Mouse (Mus musculus) liver, embryonic 11.5 days (tissue): Measurements from ENCODE around the gene Camsap1. TPM values are rescaled to one million over a fixed set of nuclear protein-coding genes. Genes with fewer than 3 reads are reported as not detected.

ENCODE experiments used
- ATAC-seq: fragments of 200-750 bp; cut with Nextera tagmentation; replicated peaks from 2 replicates; pipeline ENCODE4 v1.8.0; 2017; ENCODE audit warnings: moderate number of reproducible peaks, mild to moderate bottlenecking, moderate TSS enrichment, moderate library complexity; ENCODE audit not compliant: low FRiP score
- DNase-seq: peaks from one replicate; pipeline ENCODE4 v3.0.0-alpha.2; 2017; ENCODE audit warnings: low spot score
- H3K27ac ChIP-seq: fragments of 300-500 bp; sonication (generic); 2 replicates; pipeline ENCODE4 v1.5.1; 2014; ENCODE audit warnings: mild to moderate bottlenecking, low read depth, low read length, control low read depth
- H3K27me3 ChIP-seq: fragments of 300-500 bp; sonication (generic); replicated peaks from 2 replicates; pipeline ENCODE4 v1.6.1; 2014; ENCODE audit warnings: low read length, mixed read lengths; ENCODE audit not compliant: control insufficient read depth, insufficient read depth
- H3K36me3 ChIP-seq: fragments of 300-500 bp; sonication (generic); 2 replicates; pipeline ENCODE4 v1.6.1; 2014; ENCODE audit warnings: mild to moderate bottlenecking, low read length, moderate library complexity, mixed read lengths; ENCODE audit not compliant: control insufficient read depth, insufficient read depth
- H3K4me1 ChIP-seq: fragments of 300-500 bp; sonication (generic); replicated peaks from 2 replicates; pipeline ENCODE4 v1.6.1; 2014; ENCODE audit warnings: low read length, mixed read lengths; ENCODE audit not compliant: control insufficient read depth, insufficient read depth
- H3K4me2 ChIP-seq: fragments of 300-500 bp; sonication (generic); 2 replicates; pipeline ENCODE4 v1.6.1; 2014; ENCODE audit warnings: mild to moderate bottlenecking, control low read depth, moderate library complexity
- H3K4me3 ChIP-seq: fragments of 300-500 bp; sonication (generic); 2 replicates; pipeline ENCODE4 v1.5.1; 2014; ENCODE audit warnings: low read depth, low read length, control low read depth
- H3K9ac ChIP-seq: fragments of 300-500 bp; sonication (generic); 2 replicates; pipeline ENCODE4 v1.6.1; 2014; ENCODE audit warnings: low read depth, low read length, control low read depth
- H3K9me3 ChIP-seq: fragments of 300-500 bp; sonication (generic); 2 replicates; pipeline ENCODE4 v1.6.1; 2016; ENCODE audit warnings: low read length, inconsistent platforms, mixed read lengths; ENCODE audit not compliant: control insufficient read depth
- WGBS: fragments of 180-500 bp; shearing (Covaris S2); extraction: QIAGEN DNeasy Blood & Tissue Kit; methylation state at CpG from one replicate; pipeline ENCODE4 v1.1.7; 2014; 5-methylcytosine and 5-hydroxymethylcytosine counted together
- polyA plus RNA-seq: library from polyadenylated mRNA; unstranded; fragments of >200 nt; fragmentation: Nextera tagmentation; extraction: Ambion mirVana; gene quantifications from 2 replicates; pipeline ENCODE4 v1.2.1, GENCODE M21; 2014

Camsap1 gene
- polyA plus RNA-seq, 1 experiment from 2014 or later = 14.5 TPM

GRCm38 (mm10) chr2:25989651-25990050, 6.6 kb upstream of the Camsap1 start:
- no peaks in the 10 kb centered on the region for H3K9me3 ChIP-seq
- H3K27ac ChIP-seq = no peak overlapping the region
- DNase-seq (no peak), ATAC-seq (no peak)
- no peaks in the 10 kb centered on the region for H3K36me3 ChIP-seq
- H3K4me1 ChIP-seq = peaks cover 4% of the 10 kb centered on the region; the same call in 1 of the 2 replicates
- H3K9ac ChIP-seq = no peak overlapping the region
- no peak overlapping the region for H3K4me2 ChIP-seq
- WGBS = 78% methylated on average over 1 of the region's 1 CpGs
- H3K27me3 ChIP-seq = no peaks in the 10 kb centered on the region
- H3K4me3 ChIP-seq = no peak overlapping the region

- ATAC-seq = no peak
- peaks cover 9% of the 10 kb centered on the region for H3K4me1 ChIP-seq
- no peak overlapping the region for H3K4me3 ChIP-seq
- no peak overlapping the region for H3K4me2 ChIP-seq
- H3K36me3 ChIP-seq = no peaks in the 10 kb centered on the region
- no peak for DNase-seq
- no peaks in the 10 kb centered on the region for H3K27me3 ChIP-seq
- WGBS = 87% methylated on average over 6 of the region's 6 CpGs
- no peak overlapping the region for H3K9ac ChIP-seq
- H3K9me3 ChIP-seq = no peaks in the 10 kb centered on the region
- H3K27ac ChIP-seq = no peak overlapping the region
Measured at GRCm38 (mm10) chr2:25987817-25988216, 4.7 kb upstream of the Camsap1 start.

DNA sequence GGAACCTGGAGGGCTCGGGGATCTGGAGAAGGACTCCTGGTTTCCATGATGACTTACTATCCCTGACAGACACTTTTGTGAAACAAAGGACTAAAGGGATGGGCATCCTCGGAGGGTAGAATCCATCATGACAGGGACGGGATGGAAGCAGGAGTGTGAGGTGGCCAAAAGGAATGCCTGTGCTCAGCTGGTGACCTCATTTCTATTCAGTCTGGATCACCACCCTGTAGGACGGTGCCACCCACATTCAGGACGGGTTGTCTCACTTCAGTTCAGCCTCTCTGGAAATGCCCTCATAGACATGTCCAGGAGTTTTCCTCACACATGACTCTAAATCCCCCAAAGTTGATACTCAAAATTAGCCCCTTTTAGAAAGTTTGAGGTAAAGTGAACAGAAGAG, 3.5 kb upstream of the Camsap1 start:
- peaks cover 8% of the 10 kb centered on the region for H3K4me1 ChIP-seq
- H3K4me3 ChIP-seq = no peak overlapping the region
- no peak for DNase-seq
- WGBS = 64% methylated on average over 5 of the region's 5 CpGs
- H3K4me2 ChIP-seq = no peak overlapping the region
- H3K27ac ChIP-seq = no peak overlapping the region
- H3K36me3 ChIP-seq = no peaks in the 10 kb centered on the region
- H3K9me3 ChIP-seq = no peaks in the 10 kb centered on the region
- ATAC-seq = no peak
- H3K27me3 ChIP-seq = no peaks in the 10 kb centered on the region
- no peak overlapping the region for H3K9ac ChIP-seq

DNA sequence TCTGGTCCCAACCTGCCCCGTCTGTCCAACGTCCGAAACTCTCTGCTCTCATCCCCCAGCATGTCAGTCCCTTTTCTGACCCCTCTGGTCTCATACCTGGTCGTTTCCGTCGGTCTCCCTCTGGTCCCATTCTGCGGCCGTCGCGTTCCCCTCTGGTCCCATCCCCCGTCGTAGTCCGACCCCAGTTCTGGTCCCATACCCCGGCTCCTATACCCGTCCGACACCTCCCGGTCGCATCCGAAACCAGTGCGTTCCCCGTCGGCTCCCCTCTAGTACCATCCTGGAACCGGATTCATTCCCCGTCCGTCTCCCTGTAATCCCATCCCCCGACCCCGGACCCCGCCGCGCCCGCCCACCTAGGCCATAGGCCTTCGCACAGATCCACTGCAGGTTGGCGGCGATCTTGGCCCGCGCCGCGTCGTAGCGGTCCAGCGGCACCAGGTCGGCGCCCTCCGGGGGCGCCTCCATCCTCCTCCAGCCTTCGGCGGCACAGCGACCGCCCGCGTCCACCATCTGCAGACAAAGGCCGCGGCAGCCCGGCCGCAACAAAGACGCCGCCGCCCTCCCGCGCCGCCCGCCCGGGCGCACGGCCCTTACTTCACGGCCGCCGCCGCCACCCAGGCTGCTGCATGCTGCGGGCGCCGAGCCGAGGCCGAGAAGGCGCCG, 523 bp downstream of the Camsap1 start:
- Histone ChIP-seq H3K27me3 (no peaks in the 10 kb centered on the region), H3K36me3 (peaks cover 4% of the 10 kb centered on the region), H3K9me3 (no peaks in the 10 kb centered on the region), H3K4me3 (peak overlapping the region; percentile 95), H3K9ac (peak overlapping the region; percentile 92), H3K4me1 (peaks cover 39% of the 10 kb centered on the region), H3K4me2 (peak overlapping the region; percentile 97), H3K27ac (peak overlapping the region; percentile 83)
- DNase-seq (peak; percentile 57), ATAC-seq (peak; percentile 6)
- under 1% methylated on average over 70 of the region's 76 CpGs for WGBS

DNA sequence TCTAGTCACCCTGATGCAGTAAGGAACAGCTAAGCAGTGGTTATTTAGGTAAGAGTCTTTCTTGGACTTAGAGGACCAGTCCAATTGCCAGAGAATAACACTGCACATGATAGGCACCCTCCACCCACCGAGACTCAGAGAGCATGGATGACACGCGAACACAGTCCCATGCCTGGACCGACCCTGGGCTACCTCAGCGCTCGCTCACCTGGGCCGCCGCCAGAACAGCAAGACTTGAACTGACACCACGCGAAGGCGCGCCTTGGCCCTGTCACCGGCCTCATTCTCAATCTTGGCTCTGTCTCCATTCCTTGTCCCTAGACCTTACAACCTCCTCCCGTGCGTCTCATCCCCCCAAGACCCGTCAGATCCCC, 1.0 kb downstream of the Camsap1 start:
- WGBS = 1% methylated on average over 16 of the region's 16 CpGs
- no peak for ATAC-seq
- H3K4me2 ChIP-seq = peak overlapping the region; percentile 97
- peaks cover 39% of the 10 kb centered on the region for H3K4me1 ChIP-seq
- H3K27ac ChIP-seq = 0 out of 2 replicates have a peak overlapping the region, but pooled peaks have one; percentile 83
- H3K4me3 ChIP-seq = peak overlapping the region; percentile 95
- H3K36me3 ChIP-seq = peaks cover 4% of the 10 kb centered on the region
- peak overlapping the region; percentile 92 for H3K9ac ChIP-seq
- DNase-seq = peak; percentile 36
- H3K27me3 ChIP-seq = no peaks in the 10 kb centered on the region
- H3K9me3 ChIP-seq = no peaks in the 10 kb centered on the region

GRCm38 (mm10) chr2:25978997-25979396, 4.1 kb downstream of the Camsap1 start:
- H3K9me3 ChIP-seq = no peaks in the 10 kb centered on the region
- no peak for ATAC-seq
- H3K36me3 ChIP-seq = peaks cover 4% of the 10 kb centered on the region
- H3K9ac ChIP-seq = no peak overlapping the region
- no peaks in the 10 kb centered on the region for H3K27me3 ChIP-seq
- WGBS = 64% methylated on average over 4 of the region's 4 CpGs
- H3K4me3 ChIP-seq = no peak overlapping the region
- no peak overlapping the region for H3K27ac ChIP-seq
- peaks cover 36% of the 10 kb centered on the region for H3K4me1 ChIP-seq
- no peak overlapping the region for H3K4me2 ChIP-seq
- DNase-seq = no peak

DNA sequence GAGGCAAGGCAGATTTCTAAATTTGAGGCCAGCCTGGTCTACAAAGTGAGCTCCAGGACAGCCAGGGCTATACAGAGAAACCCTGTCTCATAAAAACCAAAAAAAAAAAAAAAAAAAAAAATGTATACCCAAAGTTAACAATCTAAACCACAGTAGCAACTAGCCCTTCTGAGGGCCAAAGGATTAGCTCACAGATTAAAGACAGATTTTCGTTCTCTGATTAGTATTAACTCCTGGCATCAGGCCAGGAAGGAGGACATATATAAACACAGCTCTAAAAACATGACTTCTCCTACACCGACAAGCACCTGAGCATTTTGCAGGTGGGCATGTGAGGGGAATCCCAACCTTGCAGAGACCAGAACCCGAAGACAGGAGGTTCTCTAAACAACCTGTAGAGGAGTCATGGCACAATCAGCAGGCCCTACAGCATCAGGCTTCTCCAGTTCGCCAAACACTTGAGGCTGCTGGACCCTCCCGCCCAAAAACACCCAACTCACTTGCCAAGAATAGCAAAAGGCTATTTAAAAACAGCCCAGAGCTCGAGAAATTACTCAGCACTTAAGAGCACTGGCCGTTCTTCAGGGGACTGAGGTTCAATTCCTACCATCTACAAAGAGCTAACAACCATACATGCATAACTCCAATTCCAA, 5.4 kb downstream of the Camsap1 start:
- ATAC-seq (no peak), DNase-seq (no peak)
- Histone ChIP-seq H3K4me3 (no peak overlapping the region), H3K4me2 (no peak overlapping the region), H3K4me1 (peaks cover 34% of the 10 kb centered on the region), H3K27ac (no peak overlapping the region), H3K27me3 (no peaks in the 10 kb centered on the region), H3K36me3 (peaks cover 6% of the 10 kb centered on the region), H3K9me3 (no peaks in the 10 kb centered on the region), H3K9ac (no peak overlapping the region)
- WGBS = 79% methylated on average over 7 of the region's 7 CpGs

GRCm38 (mm10) chr2:25975141-25975770, 7.8 kb downstream of the Camsap1 start:
- H3K4me2 ChIP-seq = no peak overlapping the region
- no peak overlapping the region for H3K27ac ChIP-seq
- no peak for DNase-seq
- 84% methylated on average over 4 of the region's 4 CpGs for WGBS
- peaks cover 8% of the 10 kb centered on the region for H3K36me3 ChIP-seq
- no peaks in the 10 kb centered on the region for H3K9me3 ChIP-seq
- no peak for ATAC-seq
- H3K4me1 ChIP-seq = peaks cover 22% of the 10 kb centered on the region
- H3K4me3 ChIP-seq = no peak overlapping the region
- H3K9ac ChIP-seq = no peak overlapping the region
- no peaks in the 10 kb centered on the region for H3K27me3 ChIP-seq
